Comparison of ENCODE assay signal across 15 mouse cellular contexts in the genomic region with DNA sequence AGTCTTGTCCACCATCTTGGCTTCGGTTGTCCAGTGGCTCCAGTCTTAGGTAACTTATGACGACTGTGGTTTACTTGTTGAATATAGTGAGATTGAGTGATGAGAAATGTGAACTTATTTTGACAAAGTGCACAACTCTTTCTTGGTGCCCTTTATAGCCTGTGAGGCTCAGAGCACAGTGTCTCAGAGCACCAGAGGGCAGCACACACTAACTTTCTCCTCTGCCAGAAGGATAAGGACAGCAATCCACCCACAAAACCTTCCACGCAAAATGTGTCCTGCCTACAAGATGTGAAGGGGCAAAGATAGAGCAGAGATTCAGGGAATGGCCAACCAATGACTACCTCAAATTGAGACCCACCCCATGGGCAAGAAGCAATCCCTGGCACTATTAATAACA.
DNase-seq lines count a peak whose midpoint lies in the region; ATAC-seq and TF ChIP-seq lines count a peak whose summit lies in the region.
"Had no signal": no experiment of that assay in that cellular context is flagged by ENCODE, and none has a peak within 500 bp of the region (broad histone marks: within the 10 kb centered on the region; RNA-seq: fewer than 3 reads in every experiment).

No protein-coding gene starts in this region.

- no peak for DNase-seq in frontal cortex, postnatal 25 days (ENCODE audit: low spot score in 2 of 2)
- DNase-seq in kidney, postnatal 14 days: peak; percentile 21
- no peak for DNase-seq in kidney, adult 8-10 months
- DNase-seq in Patski (ENCODE audit: low read depth, low spot score): no peak
- peak; percentile 26 for DNase-seq in adrenal gland, postnatal 14 days
- no peak for DNase-seq in spleen, postnatal 4 days (ENCODE audit: low spot score in 2 of 2)
- DNase-seq: cerebellum, adult 8-10 months; layer of hippocampus, postnatal 36 days; midbrain, embryonic 14.5 days; thymus, adult 18-20 months had no signal

- peak; percentile 41; the same call in 1 of the 2 replicates for ATAC-seq in frontal cortex, adult (ENCODE audit: low TSS enrichment)
- no peak for ATAC-seq in Patski
- ATAC-seq: forebrain, embryonic 14.5 days; hindbrain, embryonic 16.5 days had no signal

- CTCF ChIA-PET in Patski (lab: Charles Lee): no interaction called here

- in situ Hi-C loops in Patski (cut with MboI; ENCODE audit: low pct_unique_long_range_greater_than_20kb): loop anchor here (5.0 kb wide), 1 partner anchor 300 kb away; no protein-coding TSS in a partner anchor

- peaks cover 4% of the 10 kb centered on the region for H3K27me3 ChIP-seq in Patski
- H3K27me3 ChIP-seq: limb, embryonic 12.5 days; liver, embryonic 15.5 days had no signal

- POLR2A ChIA-PET in Patski (lab: Charles Lee): no interaction called here

- peak; percentile 63 for TF ChIP-seq CTCF in Patski (IDR thresholded peaks at IDR 0.05)

Comparison
In these comparisons a context has a peak if more than half of its experiments do, and no peak if none do; other contexts are left out.
1. DNase-seq: peak in kidney, postnatal 14 days (single experiment) and adrenal gland, postnatal 14 days (single experiment); none in frontal cortex, postnatal 25 days (0 of 2), kidney, adult 8-10 months (0 of 2), Patski (single experiment) and spleen, postnatal 4 days (0 of 2).